Mouse (Mus musculus): Measurements from ENCODE around the gene Zkscan14.
A peak's percentile ranks its signal among the peaks of the same experiment; 100 is the strongest.
"Not testable (repeated sequence)": the region's sequence is repeated elsewhere in the genome, so short reads cannot be mapped to it uniquely, and the experiment has no call there.

The Zkscan14 gene

DNA sequence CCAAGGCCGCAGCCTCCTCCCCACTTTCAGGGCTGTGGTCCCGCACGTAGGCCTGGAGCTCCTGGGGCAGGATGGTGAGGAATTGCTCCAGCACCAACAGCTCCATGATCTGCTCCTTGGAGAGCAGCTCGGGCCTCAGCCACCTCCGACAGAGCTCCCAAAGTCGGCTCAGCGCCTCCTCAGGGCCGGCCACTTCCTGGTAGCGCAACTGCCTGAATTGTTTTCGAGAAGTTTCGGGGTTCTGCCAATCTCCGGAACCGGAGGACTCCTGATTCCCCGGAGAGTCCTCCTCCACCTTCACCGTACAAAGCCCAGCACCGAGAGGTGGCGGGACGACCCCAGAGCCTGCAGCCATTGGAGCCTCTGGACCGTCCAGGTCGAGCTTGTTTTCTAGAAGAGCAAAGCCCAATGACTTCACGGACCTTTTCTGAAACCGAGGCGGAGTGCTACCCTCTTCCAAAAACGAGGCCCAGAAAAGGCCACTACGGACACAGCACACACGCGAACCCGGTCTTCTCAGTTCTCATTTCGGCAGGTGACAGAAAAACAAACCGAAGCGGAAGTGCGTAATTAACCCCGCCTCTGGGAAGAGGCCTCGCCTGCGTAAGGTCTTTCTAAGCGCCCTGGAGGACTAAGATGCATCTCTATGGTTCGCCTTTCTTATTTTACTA is at the start of gene Zkscan14:
Gene Zkscan14, minus strand, starts transcription at position 548 of the 671 bp plus-strand sequence.
- peak; percentile 79 for DNase-seq

DNA sequence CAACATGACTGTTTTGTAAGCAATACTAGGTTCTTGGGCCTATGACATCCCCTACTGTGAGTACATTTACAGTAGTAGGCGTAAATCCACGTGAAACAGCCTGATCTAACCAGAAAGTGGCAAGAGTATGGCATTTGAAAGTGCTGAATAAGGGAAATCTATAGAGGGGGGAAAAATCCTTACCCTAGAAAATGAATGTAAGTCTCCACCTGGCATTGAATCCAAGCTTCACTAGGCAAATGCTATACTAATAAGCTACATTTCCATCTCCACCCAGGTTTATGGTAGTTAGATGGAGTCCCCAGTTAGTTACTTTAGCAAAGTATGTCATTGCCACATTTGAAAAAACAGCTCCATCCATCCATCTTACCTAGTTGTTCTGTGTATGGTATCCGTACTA is 47.9 kb upstream of the Zkscan14 start:
- no peak for DNase-seq

DNA sequence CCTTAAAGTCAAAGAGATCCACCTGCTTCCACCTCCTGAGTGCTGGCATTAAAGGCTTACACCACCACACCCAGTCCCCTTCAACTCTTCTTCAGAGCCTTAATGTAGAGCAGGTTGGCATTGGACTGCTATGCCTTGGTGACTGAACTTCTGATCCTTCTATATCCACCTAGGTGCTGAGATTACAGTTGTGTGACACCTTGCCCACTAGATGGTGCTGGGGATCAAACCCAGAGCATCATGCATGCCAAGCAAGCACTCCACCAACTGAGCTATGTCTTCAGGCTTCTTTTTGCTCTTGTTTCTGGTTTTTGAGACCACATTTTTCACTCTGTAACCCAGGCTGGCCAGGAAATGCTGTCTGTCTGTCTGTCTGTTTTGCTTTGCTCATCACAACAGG is 33.0 kb upstream of the Zkscan14 start:
- DNase-seq, result peak; percentile 53

DNA sequence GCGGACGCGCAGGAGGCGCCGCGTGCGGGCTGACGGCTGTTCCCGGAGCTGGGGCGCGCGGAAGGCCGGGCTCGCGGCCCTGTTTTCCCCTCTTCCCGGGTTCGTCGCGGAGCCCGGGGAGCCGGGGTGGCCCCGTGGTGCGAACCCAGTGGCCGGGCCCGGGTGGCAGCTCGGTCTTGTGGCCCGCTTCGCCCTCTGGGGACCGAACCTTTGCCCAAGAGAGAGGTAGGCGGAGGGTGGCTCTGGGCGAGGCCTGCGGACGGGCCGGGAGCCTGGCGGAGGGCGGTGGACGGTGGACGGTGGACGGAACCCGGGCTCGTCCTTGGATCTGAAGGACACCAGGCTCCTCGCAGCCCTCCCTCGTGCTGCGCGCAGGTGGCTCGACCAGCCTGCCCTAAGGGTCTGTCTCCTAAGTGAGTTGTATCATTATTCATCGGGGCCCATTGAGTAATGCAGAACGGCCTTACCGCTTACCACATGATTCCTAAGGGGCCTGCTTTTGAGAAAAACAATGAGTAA is 30.3 kb upstream of the Zkscan14 start:
- DNase-seq, result no peak

DNA sequence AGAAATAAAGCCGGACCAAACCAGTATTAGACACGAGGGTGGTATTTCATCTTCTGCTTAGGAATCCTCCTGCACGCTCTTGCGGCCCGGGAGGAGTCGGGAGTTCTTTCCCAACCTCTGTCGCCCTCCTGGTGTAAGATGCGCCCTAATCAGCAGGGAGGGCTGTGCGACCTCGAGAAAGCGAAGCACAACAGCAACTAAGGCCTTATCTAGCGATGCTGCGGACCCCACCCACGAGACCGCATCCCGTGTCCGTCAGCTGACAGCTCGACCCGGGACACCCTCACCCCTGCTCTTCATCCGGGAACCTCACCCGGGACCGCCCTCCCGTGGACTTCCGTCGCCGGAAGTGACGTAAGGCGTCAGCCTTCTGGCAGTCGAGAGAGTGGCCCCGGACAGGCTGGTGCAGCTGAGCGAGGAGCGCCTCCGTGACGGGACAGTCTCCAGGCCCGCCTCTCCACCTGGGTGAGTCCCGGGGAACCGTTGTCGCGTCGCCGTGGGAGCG is 29.8 kb upstream of the Zkscan14 start, which contains the start of gene Zfp655:
Gene Zfp655, plus strand, starts transcription at position 349 of the 505 bp plus-strand sequence.
- DNase-seq, result peak; percentile 96

DNA sequence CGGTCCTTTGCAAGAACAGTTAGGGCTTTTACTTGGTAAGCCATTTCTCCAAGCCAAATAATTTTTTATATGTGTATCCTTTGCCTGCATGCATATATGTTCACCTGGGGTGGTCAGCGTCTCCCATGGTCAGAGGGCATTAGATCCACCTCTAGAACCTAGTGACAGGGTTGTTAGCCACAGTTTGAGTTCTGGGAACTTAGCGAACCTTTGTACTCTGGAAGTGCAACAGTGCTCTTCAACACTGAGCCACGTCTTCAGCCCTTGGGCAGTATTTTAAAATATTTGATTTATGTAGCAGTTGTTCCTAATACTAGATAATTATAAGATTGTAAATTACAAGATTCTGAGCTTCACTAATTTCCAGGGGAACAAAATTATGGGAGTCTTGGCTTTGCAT is 29.0 kb upstream of the Zkscan14 start:
- no peak for DNase-seq

DNA sequence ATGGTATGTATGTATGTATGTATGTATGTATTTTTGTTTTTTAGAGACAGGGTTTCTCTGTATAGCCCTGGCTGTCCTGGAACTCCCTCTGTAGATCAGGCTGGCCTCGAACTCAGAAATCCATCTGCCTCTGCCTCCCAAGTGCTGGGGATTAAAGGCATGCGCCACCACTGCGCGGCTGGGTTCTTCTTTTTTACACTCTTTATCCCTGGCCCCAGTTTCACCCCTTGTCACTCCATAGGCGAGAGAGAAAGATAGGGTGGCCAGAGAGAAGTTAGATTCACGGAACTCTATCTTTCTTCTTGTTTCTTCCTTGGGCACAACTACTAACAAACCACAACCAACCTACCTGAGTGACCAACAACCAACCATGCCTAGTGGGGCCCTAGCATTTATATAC is 27.6 kb upstream of the Zkscan14 start:
- DNase-seq, result not testable (repeated sequence)

DNA sequence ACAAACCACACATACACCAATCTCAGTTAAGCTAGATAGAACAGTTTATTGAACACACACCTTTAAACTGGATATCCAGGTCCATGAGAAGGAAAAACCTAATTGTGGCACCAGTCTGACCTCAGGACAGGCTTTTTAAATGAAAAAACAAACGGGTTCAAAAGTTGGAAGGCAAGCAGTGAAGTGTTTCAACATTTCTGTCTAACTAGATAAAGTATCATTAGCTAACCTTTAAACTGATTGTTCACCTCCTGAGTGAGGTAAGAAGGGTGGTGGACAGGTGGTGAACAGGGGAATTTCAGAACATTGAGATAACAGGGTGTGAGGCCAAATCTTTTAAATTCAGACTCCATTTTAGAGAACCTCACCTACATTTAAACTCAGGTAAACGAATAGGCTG is 24.8 kb upstream of the Zkscan14 start:
- no peak for DNase-seq

DNA sequence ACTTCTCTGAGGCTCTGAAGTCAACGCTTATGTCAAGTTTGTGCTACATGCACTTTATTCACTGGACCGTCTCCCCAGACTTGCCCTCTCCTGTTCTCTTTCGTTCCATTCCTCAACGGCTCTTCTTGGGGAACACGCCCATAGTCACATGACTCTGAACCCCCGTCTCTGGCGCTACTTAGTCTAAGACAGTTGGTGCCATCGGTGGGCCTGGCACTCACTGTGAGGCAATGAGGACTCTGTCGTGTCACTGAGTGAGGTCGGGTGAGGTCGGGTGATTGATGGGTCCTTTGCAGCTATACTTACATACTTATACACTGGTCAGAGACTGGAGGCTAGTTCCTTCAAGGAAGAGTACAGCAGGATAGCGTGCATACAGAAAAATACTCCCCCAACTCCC is 21.7 kb upstream of the Zkscan14 start:
- no peak for DNase-seq

DNA sequence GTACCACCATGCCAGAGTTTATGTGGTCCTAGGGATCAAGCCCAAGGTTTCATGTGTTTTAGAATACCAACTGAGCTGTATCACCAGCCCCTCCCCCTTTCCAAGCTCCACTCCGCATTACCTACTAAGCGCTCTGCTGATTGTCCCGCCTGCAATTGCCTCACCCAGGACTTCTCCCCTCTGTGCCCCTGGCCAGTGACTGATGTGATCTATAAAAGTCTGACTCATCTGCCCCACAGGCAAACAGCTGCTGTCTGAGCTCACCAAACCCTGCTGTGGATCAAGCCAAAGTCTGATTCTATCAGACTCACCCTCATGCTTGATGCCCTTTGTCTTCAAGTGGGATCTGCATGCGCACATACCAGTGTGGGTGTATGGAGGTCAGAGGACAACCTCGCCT is 21.2 kb upstream of the Zkscan14 start:
- DNase-seq, result no peak

DNA sequence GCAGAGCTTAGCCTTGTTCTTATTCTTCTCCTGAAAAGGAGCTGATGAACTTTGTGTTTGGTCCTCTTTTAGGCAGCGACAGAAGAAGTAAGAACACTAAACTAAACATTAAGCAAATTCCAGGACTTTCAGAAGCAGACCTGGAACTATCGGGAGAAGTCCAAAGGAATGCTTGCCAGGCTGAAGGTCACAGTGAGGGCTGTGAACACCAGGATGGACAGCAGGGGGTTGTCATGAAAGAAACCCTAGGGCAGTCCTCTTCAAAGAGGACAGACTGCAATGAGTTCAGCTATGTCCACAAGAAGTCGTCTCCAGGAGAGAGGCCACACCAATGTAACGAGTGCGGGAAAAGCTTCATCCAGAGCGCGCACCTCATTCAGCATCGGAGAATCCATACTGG is 18.3 kb upstream of the Zkscan14 start:
- no peak for DNase-seq

DNA sequence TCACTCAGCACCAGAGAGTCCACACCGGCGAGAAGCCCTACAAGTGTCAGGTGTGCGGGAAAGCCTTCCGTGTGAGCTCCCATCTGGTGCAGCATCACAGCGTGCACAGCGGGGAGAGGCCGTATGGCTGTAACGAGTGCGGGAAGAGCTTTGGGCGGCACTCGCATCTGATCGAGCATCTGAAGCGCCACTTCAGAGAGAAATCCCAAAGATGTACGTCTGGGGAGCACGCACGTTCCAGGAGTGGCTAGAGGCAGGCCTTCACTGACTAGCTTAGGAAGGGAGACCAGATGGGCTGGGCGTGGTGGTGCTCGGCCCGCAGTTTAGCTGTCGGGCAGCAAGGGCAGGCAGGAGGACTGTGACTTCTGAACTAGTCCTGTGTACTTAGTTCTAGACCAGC is 17.0 kb upstream of the Zkscan14 start:
- DNase-seq, result no peak

DNA sequence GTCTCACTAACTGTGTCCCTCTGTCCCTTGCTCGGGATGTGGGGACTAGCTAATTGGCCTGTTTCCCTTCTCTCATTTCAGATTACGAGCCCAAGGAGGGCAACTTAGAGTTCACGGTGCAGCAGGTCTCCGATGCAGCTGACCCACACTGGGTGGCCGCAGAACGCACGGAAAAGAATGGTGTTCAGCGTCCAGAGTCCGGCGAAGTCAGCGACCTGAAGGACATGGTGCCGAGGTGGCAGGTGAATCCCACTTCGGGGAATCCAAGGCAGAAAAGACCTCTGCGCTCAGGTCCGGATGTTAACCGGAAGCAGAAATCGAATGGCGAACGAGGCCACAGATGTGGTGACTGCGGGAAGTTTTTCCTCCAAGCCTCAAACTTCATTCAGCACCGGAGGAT is 16.5 kb upstream of the Zkscan14 start:
- DNase-seq, result no peak

DNA sequence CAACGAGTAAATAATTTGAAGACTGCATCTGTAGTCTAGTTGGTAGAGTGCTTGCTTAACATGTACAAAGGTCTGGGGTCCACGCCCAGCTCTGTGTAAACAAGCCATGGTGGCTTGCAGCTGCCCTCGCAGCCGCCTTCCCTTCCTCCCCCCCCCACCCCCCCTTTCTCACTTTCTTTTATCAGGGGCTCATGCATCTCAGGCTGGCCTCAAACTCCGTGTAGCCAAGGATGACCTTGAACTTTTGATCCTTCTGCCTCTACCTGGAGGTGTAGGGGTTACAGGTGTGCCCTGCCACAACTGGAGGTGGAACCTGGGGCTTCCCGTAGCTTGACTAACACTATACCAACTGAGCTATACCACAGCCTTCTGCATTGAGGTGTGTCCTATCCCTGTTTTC is 16.1 kb upstream of the Zkscan14 start:
- no peak for DNase-seq

DNA sequence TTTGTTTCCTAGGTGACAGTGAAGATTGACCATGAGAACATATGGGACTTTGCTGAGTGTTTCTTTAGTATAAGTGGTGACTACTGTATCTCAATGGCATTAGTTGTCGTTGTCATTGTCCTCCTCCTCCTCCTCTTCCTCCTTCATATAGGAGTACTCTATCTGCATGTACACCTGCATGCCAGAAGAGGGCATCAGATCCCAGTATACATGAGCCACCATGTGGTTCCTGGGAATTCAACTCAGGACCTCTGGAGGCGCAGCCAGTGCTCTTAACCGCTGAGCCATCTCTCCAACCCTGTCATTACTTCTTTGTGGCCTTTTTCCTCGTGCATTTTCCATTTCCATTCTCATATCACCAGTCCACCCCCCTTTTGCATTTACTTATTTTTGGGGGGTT is 13.0 kb upstream of the Zkscan14 start:
- DNase-seq, result no peak

DNA sequence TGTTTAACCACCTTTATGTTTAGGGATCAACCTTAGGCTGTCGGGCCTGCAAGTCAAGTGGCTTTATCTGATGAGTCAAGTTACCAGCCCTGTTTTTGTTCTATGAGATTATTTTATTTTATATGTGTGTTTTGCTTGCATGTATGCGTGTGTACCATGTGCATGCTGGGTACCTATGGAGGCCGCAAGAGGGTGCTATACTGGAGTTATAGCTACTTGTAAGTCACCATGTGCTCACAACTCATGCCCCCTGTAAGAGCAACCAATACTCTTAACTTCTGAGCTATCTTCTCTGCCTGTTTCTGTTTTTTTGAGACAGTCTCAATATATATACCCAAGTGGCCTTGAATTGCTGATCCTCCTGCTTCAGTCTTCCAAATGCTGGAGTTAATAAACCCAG is 11.8 kb upstream of the Zkscan14 start:
- DNase-seq, result no peak

DNA sequence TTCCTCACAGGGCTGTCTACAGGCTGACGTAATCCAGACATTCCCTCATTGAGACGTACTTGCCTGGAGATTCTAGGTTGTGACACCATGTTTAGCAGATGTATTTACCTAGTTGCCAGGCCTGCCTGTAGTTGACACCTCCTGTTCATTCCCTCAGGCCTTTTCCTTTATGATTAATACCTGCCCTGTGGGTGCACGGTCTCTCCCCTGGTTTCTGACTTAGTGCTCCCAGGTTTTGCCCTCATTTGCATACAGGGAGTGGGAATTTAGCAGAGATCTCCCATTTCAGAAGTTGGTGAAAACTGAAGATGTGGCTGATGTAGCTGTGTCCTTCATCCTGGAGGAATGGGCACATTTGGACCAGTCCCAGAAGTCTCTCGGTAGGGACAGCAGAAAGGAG is 10.5 kb upstream of the Zkscan14 start:
- no peak for DNase-seq

DNA sequence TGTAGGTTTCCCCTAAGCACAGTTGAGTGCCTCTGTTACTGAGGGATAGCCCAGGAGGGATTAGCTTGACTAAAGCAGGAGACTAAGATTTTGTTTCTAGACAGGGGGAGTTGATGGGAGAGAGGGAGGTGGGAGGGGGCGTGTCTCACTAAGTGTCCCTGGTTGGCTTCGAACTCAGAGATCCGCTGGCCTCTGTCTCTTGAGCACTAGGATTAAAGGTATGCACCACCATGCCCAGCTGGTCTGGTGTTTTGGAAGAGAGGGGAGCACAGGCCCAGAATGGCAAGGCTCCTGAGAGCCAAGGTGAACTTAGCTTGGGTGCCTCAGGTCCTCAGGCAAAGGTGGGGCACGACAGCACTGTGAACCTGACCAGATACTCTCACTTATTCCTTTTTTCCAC is 9.7 kb upstream of the Zkscan14 start:
- no peak for DNase-seq

DNA sequence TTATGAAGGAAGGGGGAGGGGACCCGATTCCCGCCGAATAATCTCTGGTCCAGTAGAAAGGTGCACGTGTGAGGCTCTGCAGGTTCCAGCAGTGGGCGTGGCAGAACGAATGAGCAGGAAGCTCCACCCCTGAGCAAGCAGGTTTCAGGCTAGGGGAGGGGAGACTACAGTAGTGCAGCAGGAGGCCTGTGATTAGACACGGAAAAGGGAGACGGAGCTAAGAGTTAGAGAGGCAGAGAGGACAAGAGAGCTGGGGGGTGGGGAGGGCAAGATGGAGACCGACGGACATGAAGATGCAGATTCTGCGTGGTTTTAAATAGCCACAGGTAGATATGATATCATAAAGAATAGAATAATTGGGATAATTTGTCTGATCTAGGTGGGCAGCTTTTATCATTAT is 6.7 kb upstream of the Zkscan14 start:
- not testable (repeated sequence) for DNase-seq

DNA sequence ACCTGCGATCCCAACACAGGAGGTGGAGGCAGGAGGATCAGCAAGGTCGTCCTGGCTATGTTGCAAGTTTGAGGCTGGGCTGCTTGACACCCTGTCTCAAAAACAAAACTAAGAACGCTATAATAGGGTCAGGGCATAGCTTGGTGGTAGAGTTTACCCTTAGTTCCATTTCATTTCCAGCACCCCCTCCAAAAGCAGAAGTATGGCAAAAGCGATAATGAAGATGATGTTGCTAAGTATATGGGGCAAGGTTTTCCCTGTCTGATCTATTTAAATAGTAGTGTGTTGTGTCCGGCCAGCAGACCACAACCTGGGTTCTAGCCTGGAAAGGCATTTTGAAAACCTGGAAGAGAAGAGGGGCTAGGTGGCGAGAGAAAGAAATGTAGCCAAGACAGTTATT is 6.3 kb upstream of the Zkscan14 start:
- DNase-seq, result no peak

DNA sequence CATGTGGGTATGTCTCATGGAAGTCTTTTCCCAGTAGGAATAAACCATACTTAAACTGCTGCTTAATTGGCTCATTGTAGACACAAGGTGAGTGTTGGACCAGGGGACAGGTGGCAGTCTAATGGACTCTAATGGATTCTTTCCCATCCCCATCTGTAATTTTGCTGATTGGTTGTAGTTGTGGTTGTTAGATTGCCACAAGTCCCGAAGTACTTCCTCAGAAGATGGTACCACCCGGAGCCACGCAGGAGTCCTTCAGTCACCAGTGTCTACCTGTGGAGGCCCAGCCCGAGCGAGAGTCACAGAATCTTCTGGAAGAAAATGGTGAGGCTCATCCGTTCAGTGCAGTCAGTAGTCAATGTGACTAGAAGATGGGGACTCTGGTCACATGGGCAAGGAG is 5.7 kb upstream of the Zkscan14 start:
- DNase-seq, result no peak

DNA sequence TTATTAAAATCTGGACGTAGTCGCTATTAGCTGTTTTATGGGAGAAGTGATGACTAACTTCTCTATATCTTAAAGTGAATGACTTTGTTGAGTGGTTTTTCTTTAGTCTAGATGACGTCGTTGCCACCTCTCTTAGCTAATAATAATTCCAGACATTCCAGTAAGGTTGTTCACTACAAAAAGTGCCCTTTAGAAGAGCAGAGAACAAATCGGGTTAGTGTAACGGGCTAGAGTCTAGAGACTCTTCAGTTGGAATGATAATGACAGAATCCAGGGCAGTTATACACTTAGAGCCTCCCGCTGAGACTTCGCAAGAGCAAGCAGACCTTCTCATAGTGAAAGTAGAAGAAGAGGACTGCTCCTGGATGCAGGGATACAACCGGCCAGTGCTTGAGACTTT is 3.4 kb upstream of the Zkscan14 start:
- no peak for DNase-seq

DNA sequence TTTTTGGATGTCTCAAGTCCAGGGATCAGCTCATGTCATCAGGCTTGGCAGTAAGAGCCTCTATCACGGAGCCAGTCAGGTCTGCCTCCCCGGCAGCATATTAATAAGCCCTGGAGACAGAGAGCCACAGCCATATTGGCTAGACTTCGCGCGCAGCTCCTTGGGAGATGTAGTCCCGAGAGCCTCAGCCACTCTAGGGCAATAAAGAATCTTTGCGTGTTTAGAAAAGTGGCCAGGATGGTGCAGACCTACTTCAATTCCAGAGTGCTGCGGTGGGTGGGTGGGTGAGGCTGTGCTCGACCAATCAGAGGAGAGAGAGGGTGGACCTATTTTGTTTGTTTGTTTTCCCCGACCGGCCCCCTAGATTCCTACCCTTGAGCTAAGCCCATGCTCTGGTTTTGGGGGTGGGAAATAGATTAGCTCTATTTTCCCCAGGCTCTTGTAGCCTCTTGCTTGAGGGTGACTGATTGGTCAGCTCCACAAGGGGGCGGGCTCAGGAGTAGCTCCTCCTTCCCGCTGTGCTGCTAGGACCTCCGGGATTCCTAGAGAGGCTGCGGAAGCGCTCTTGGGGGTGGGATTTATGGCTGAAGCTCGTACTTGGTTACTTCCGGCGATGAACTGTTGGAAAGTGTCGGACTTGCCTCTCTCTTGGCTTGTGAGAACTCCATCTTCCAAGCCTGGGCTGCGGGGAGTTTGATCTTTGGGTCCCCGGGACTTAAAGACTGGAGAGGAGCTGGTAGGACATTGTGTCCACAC is 2.4 kb upstream of the Zkscan14 start, which contains the start of gene Zkscan5:
Gene Zkscan5, plus strand, starts transcription at position 627 of the 756 bp plus-strand sequence.
- DNase-seq, result peak; percentile 97

DNA sequence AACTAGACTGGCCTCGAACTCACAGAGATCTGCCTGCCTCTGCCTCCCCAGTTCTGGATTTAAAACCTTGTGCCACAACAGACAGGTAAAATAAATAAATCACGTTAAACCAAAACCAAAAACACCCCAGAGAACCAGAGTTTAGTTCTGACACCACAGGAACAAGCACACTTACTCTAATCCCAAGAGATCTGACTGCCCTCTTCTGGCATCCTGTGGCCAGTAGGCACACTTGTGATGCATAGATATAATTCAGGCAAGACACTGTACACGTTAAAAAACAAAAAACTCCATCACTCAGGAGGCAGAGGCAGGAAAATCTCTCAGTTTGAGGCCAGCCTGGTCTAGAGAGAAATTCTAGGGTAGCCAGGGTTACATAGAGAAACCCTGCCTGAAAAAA is 778 bp upstream of the Zkscan14 start:
- DNase-seq, result no peak

Measured in thymus, postnatal 4 days (tissue).